Mouse (Mus musculus): ENCODE measurements around the gene Ppt2. TPM values are rescaled to one million over a fixed set of nuclear protein-coding genes. Genes with fewer than 3 reads are reported as not detected.

Gene Ppt2
- polyA plus RNA-seq, 1 experiment: 22.8 TPM

GRCm38 (mm10) chr17:34639461-34640255, 11.3 kb upstream of the Ppt2 start:
- no peak for DNase-seq (ENCODE audit: low spot score)

GRCm38 (mm10) chr17:34637459-34637858, 9.1 kb upstream of the Ppt2 start:
- DNase-seq (ENCODE audit: low spot score): no peak

DNA sequence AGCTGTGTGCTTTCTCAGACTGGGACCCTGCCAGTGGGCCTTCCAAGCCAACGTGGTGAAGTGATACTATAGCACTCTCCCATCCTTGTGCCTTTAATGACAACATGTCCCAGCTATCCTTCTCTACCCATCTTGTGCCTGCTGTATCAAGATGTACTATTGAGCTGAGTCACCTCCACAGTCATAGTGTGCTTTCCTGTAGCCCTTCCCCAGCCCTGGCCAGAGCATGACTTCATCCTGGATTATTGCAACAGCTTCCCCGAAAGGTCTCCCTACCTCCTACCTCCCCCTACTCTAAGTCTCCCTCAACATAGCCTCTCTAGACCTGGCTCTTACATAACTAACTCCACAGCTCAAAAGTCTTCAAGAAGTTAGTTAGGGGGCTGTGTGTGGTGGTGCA, 7.4 kb upstream of the Ppt2 start:
- DNase-seq (ENCODE audit: low spot score): no peak

- peak; percentile 59 for DNase-seq (ENCODE audit: low spot score)
Measured at GRCm38 (mm10) chr17:34632261-34632691, 4.0 kb upstream of the Ppt2 start.

DNA sequence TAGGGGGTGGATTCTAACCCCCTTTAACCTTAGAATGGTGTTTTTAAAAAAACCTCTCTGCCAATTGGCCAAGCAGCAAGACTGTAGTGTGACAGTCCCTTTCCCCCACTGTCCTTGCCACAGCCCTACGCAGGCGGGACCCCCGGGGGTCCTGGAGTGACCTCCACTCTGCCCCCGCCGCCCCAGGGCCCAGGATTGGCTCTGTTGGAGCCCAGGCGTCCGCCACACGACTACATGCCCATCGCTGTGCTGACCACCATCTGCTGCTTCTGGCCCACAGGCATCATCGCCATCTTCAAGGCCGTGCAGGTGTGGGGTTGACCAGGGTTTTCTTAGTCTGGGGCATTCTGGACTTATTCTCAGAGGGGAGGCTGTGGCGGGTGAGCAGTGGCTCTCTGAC, 3.3 kb upstream of the Ppt2 start:
- no peak for DNase-seq (ENCODE audit: low spot score)

- no peak for DNase-seq (ENCODE audit: low spot score)
Measured at GRCm38 (mm10) chr17:34630761-34631301, 2.5 kb upstream of the Ppt2 start.

DNA sequence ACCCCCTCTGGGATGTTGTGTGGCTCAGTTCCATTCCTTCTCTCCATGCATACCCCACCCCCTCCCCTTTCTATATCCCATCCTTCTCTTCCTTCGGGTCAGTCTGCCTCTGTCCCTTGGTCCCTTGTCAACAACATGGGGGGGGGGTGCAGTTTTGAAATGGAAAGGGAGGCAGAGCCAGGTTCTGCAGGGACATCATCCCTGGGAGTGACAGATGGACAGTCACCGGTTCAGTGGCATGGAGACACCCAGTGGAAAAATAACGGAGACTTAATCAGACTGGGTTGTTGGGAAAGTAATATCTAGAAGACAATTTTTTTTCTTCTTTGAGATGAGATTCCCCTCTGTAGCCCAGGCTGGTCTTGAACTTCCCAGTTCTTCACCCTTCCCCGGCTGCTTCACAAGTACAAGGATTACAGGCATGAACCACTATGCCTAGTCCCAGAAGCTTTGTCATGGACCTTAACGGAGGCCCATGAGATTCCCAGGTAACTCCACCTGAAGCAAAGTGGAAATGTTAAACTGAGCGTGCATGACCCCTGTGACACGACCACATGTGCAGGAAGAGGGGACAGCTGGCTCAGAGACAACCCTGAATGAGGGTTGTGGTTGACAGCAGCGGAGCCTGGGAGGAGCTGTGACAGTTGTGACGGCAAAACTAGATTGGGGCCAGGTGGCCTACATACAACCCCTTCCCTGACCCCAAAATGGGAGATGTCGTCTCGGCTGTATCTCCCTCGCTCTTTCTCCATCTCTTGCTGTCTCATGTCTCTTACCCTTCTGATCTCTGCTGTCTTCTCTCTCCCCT, 1.7 kb upstream of the Ppt2 start:
- DNase-seq (ENCODE audit: low spot score): no peak

GRCm38 (mm10) chr17:34629221-34629751, 976 bp upstream of the Ppt2 start, which contains the start of gene Prrt1:
Gene Prrt1, plus strand, starts transcription at chr17:34629533.
- no peak for DNase-seq (ENCODE audit: low spot score)

GRCm38 (mm10) chr17:34628644-34628967, 296 bp upstream of the Ppt2 start:
- DNase-seq (ENCODE audit: low spot score): no peak

DNA sequence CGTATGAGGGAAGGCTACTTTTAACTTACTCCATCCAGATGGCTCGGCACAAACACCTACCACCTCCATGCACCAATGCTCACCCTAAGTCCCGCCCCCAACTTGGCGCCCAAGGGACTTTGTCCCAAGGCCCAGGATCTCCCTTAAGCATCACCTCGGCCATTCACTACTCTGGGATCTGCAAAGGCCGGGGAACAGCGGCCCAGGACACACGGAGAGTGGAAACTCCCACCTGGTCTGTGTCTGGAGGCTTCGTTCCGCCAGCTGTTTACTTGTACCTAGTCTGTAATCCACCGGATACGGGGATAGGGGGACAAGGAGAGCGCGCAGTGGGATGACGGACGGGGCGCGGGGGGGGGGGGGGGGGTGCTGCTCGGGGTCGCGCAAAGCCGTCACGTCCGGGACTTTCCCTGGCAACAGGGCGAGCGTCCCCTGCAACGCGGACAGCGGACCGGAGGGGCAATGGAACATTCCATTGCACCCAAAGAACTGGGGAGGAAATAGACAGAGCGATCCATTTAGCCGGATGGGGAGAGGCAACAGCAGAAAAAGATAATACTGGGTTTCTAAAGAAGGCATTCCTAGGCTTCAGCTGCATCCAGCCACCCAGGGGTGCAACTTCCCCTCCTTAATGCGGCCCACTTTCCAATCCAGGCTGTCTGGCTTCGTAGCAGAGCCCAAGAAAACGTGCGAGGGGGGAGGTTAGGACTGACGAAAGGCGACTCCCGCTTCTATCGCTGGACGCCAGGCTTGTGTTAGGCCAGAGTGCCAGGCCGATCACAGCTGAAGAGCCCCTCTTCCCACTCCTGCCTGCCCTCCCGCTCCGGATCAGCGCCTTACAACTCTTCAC, 992 bp downstream of the Ppt2 start:
- DNase-seq (ENCODE audit: low spot score): peak; percentile 69

DNA sequence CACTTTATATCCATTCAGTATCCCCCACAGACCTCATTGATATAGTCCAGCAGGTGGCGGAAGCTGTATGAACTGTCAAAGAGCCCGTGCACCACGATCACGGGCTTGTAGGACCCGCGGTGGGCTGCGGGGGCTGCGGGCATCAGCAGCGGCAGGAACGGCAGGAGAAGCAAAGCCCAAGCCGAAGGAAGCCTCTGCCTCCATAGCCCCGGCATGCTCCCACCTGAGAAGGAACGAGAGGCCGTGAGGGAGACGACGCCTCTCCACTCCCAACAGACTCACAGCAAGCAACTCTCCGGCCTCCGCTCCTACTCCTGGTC, 1.6 kb downstream of the Ppt2 start:
- DNase-seq (ENCODE audit: low spot score): no peak

GRCm38 (mm10) chr17:34626062-34626772, 2.1 kb downstream of the Ppt2 start:
- peak; percentile 22 for DNase-seq (ENCODE audit: low spot score)

DNA sequence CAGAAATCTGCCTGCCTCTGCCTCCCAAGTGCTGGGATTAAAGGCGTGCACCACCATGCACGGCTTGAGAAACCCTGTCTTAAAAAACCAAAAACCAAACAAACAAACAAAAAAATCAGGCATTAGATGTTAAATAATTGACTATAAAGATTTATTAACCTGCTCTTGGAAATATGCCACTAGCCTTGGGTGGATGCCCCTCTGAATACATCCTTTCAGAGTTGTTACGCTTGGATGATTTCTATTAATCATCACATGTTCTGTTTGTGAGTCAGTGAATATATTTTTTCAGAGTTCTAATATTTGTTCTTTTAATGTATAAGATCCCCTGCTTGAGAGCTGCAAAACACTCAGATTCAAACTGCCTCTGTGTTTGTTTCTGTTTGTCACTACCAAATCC, 3.3 kb downstream of the Ppt2 start:
- DNase-seq (ENCODE audit: low spot score): no peak

GRCm38 (mm10) chr17:34623161-34623560, 5.1 kb downstream of the Ppt2 start:
- DNase-seq (ENCODE audit: low spot score): no peak

- no peak for DNase-seq (ENCODE audit: low spot score)
Measured at GRCm38 (mm10) chr17:34621006-34621405, 7.3 kb downstream of the Ppt2 start.

DNA sequence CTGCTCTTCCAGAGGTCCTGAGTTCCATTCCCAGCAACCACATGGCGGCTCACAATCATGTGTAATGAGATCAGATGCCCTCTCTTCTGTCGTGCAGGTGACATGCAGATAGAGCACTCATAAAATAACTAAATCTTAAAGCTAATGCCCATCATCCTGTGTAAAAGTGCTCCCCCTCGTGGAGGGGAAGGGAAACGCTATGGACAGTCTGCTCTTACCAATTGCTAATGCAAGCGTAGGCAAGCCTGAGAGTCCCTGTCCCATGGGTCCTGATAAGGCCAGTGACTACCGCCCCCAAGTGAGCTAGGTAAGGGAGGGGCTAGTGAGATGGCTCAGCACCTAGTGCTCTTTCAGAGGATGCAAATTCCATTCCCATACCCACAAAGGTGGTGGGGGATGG, 9.3 kb downstream of the Ppt2 start:
- peak; percentile 38 for DNase-seq (ENCODE audit: low spot score)

- DNase-seq (ENCODE audit: low spot score): no peak
Measured at GRCm38 (mm10) chr17:34615871-34616270, 12.4 kb downstream of the Ppt2 start, which contains the start of gene Egfl8. Gene Egfl8, minus strand, starts transcription at chr17:34615971.

- DNase-seq (ENCODE audit: low spot score): no peak
Measured at GRCm38 (mm10) chr17:34613830-34614229, 14.5 kb downstream of the Ppt2 start.

GRCm38 (mm10) chr17:34613054-34613645, 15.2 kb downstream of the Ppt2 start:
- DNase-seq (ENCODE audit: low spot score): no peak

- DNase-seq (ENCODE audit: low spot score): no peak
Measured at GRCm38 (mm10) chr17:34611050-34611449, 17.3 kb downstream of the Ppt2 start.

DNA sequence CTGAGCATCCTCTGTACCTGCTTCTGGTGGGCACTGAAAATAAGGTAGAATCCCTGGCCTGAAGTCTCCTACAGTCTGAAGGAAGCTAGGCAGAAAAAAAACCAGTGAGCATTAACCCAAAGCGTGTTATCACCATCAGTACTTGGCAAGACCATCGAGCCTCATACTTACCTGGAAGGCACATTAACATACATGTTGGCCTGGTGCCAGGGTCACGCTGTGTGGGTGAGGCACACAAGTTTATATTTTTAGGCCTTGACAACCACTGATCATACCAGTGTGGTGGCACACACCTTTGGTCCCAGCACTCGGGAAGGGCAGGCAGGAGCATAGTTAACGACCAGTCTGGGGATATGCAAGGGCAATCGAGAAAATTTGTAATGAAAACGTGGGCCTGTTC, 20.3 kb downstream of the Ppt2 start:
- DNase-seq (ENCODE audit: low spot score): no peak

All from urinary bladder, adult 2 months (tissue).